13 mouse cellular contexts compared by ENCODE assay signal in the genomic region with DNA sequence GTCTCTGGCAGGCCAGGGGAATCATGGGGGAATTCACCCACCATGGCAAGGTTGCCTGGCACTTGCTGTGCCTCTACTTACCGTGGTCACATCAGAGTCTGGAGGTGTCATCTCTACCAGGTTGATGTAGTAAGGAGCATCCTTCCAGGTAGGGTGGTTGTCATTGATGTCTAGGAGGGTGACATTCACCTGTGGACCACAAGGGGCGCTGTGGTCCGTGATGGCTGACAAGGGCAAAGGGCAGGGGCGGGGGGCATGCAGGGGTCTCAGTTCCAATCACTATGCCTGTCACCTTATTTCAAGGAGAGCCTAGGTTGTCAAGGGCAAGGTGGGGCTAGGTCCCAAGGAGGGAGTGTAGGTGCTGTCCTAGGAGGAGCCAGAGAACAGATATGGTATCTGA. TPM values are rescaled to one million over a fixed set of nuclear protein-coding genes. Genes with fewer than 3 reads are reported as not detected.
DNase-seq lines count a peak whose midpoint lies in the region; ATAC-seq and TF ChIP-seq lines count a peak whose summit lies in the region.
"Had no signal": no experiment of that assay in that cellular context is flagged by ENCODE, and none has a peak within 500 bp of the region (broad histone marks: within the 10 kb centered on the region; RNA-seq: fewer than 3 reads in every experiment).

No protein-coding gene starts in this region.

- H3K27ac ChIP-seq in liver, adult 2 months (replicated peaks; ENCODE audit: insufficient read depth, low read depth, low read length), result no peak overlapping the region
- no peak overlapping the region for H3K27ac ChIP-seq in liver, embryonic 12.5 days
- no peak overlapping the region for H3K27ac ChIP-seq in ES-Bruce4 (ENCODE audit: insufficient read depth, low read length)
- H3K27ac ChIP-seq in limb, embryonic 11.5 days (replicated peaks; ENCODE audit: low read depth, low read length), result no peak overlapping the region
- H3K27ac ChIP-seq: heart, embryonic 10.5 days; hindbrain, embryonic 15.5 days; limb, embryonic 13.5 days had no signal

- H3K27me3 ChIP-seq in liver, adult 2 months (ENCODE audit: control insufficient read depth, insufficient read depth, low read length), result no peaks in the 10 kb centered on the region
- no peaks in the 10 kb centered on the region for H3K27me3 ChIP-seq in liver, embryonic 12.5 days (replicated peaks)
- H3K27me3 ChIP-seq in ES-Bruce4 (ENCODE audit: control insufficient read depth, insufficient read depth, low read length, poor library complexity, severe bottlenecking), result no peaks in the 10 kb centered on the region
- H3K27me3 ChIP-seq in limb, embryonic 11.5 days (ENCODE audit: control insufficient read depth, insufficient read depth, low read length), result no peaks in the 10 kb centered on the region
- H3K27me3 ChIP-seq: hindbrain, embryonic 15.5 days had no signal

- no peak for DNase-seq in liver, adult 2 months (ENCODE audit: extremely low read depth, low read depth, low spot score)
- peak; percentile 51 for DNase-seq in ZHBTc4 (ENCODE audit: low read depth, low spot score)
- peak; percentile 24 for DNase-seq in limb, embryonic 11.5 days (ENCODE audit: low spot score)
- no peak for DNase-seq in MN1 (ENCODE audit: low spot score)
- DNase-seq in adrenal gland, postnatal 25 days, result no peak
- DNase-seq: kidney, postnatal 36 days; right cerebral cortex, adult 18-20 months had no signal

- H3K36me3 ChIP-seq in liver, adult 2 months (ENCODE audit: control insufficient read depth, insufficient read depth, low read length), result no peaks in the 10 kb centered on the region
- no peaks in the 10 kb centered on the region for H3K36me3 ChIP-seq in liver, embryonic 12.5 days
- no peaks in the 10 kb centered on the region for H3K36me3 ChIP-seq in ES-Bruce4 (ENCODE audit: control insufficient read depth, insufficient read depth, low read length, poor library complexity, severe bottlenecking)
- H3K36me3 ChIP-seq in limb, embryonic 11.5 days (ENCODE audit: control insufficient read depth, insufficient read depth, low read length), result no peaks in the 10 kb centered on the region
- H3K36me3 ChIP-seq: heart, embryonic 10.5 days; hindbrain, embryonic 15.5 days; limb, embryonic 13.5 days had no signal

- 39% methylated on average over 4 of the region's 4 CpGs for WGBS in liver, adult 2 months
- WGBS in liver, embryonic 12.5 days (ENCODE audit: insufficient replicate concordance), result 20% methylated on average over 4 of the region's 4 CpGs
- 22% methylated on average over 4 of the region's 4 CpGs for WGBS in limb, embryonic 11.5 days

- H3K79me2 ChIP-seq in liver, adult 2 months (ENCODE audit: control insufficient read depth, insufficient read depth, low read length), result no peaks in the 10 kb centered on the region

- ATAC-seq in liver, embryonic 12.5 days, result no peak
- no peak for ATAC-seq in limb, embryonic 11.5 days (ENCODE audit: insufficient number of reproducible peaks, low FRiP score, low TSS enrichment, low read depth)

- TF ChIP-seq EP300 in ES-Bruce4 (IDR thresholded peaks at IDR 0.05; ENCODE audit: insufficient read depth, low read depth, low read length), result no peak

- H3K4me1 ChIP-seq in liver, adult 2 months (ENCODE audit: control insufficient read depth, insufficient read depth, low read length), result no peaks in the 10 kb centered on the region
- no peaks in the 10 kb centered on the region for H3K4me1 ChIP-seq in liver, embryonic 12.5 days
- no peaks in the 10 kb centered on the region for H3K4me1 ChIP-seq in ES-Bruce4 (ENCODE audit: control insufficient read depth, insufficient read depth, low read length)
- no peaks in the 10 kb centered on the region for H3K4me1 ChIP-seq in limb, embryonic 11.5 days (ENCODE audit: control insufficient read depth, insufficient read depth, low read length)
- H3K4me1 ChIP-seq: heart, embryonic 10.5 days; hindbrain, embryonic 15.5 days; limb, embryonic 13.5 days had no signal

- TF ChIP-seq POLR2A in liver, adult 2 months (IDR thresholded peaks at IDR 0.05; ENCODE audit: extremely low read depth, insufficient read depth, low read length), result no peak
- TF ChIP-seq POLR2A in ES-Bruce4 (IDR thresholded peaks at IDR 0.05; ENCODE audit: insufficient read depth, low read length), result no peak

- H3K4me2 ChIP-seq in liver, embryonic 12.5 days, result no peak overlapping the region
- no peak overlapping the region for H3K4me2 ChIP-seq in limb, embryonic 11.5 days (ENCODE audit: low read depth, severe bottlenecking)
- H3K4me2 ChIP-seq: hindbrain, embryonic 15.5 days; limb, embryonic 13.5 days had no signal

- TF ChIP-seq CTCF in liver, adult 2 months (IDR thresholded peaks at IDR 0.05; ENCODE audit: low read depth, low read length), result peak; percentile 58; the same call in 1 of the 2 replicates
- peak; percentile 80 for TF ChIP-seq CTCF in ES-Bruce4 (IDR thresholded peaks at IDR 0.05; ENCODE audit: low read depth, low read length)

- no peak overlapping the region for H3K4me3 ChIP-seq in liver, adult 2 months (ENCODE audit: insufficient read depth, low read depth, low read length)
- H3K4me3 ChIP-seq in liver, embryonic 12.5 days, result no peak overlapping the region
- H3K4me3 ChIP-seq in ES-Bruce4 (ENCODE audit: low read depth, low read length), result no peak overlapping the region
- H3K4me3 ChIP-seq in limb, embryonic 11.5 days (ENCODE audit: low read depth, low read length), result no peak overlapping the region
- H3K4me3 ChIP-seq: heart, embryonic 10.5 days; hindbrain, embryonic 15.5 days; limb, embryonic 13.5 days; megakaryocyte, embryonic 14.5 days had no signal

- H3K9ac ChIP-seq in liver, adult 2 months (ENCODE audit: low read depth, low read length), result no peak overlapping the region
- no peak overlapping the region for H3K9ac ChIP-seq in liver, embryonic 12.5 days
- no peak overlapping the region for H3K9ac ChIP-seq in ES-Bruce4 (ENCODE audit: low read depth, poor library complexity, severe bottlenecking)
- no peak overlapping the region for H3K9ac ChIP-seq in limb, embryonic 11.5 days (ENCODE audit: low read length)
- H3K9ac ChIP-seq: hindbrain, embryonic 15.5 days; limb, embryonic 13.5 days had no signal

- H3K9me3 ChIP-seq in liver, embryonic 12.5 days (replicated peaks), result no peaks in the 10 kb centered on the region
- no peaks in the 10 kb centered on the region for H3K9me3 ChIP-seq in ES-Bruce4 (replicated peaks; ENCODE audit: control insufficient read depth, insufficient read depth, low read length, poor library complexity, severe bottlenecking)
- no peaks in the 10 kb centered on the region for H3K9me3 ChIP-seq in limb, embryonic 11.5 days (ENCODE audit: control insufficient read depth, low read length)
- H3K9me3 ChIP-seq: heart, embryonic 10.5 days; hindbrain, embryonic 15.5 days; megakaryocyte, embryonic 14.5 days had no signal

RNA-seq across cellular contexts. Expression of gene Gm17455, which starts 20.1 kb away (rescaled TPM):
- total RNA-seq in liver, adult 2 months (2014; rRNA removed), result not detected in 2 replicates
- not detected in 2 replicates for polyA plus RNA-seq in liver, adult 2 months (2012; rRNA removed)
- polyA plus RNA-seq in liver, embryonic 12.5 days (2016; fragmentation: Nextera tagmentation; extraction: Ambion mirVana), result 0.57 TPM in 1 of 2 replicates, not detected in the other
- not detected in 2 replicates for polyA plus RNA-seq in ES-Bruce4 (2011; ENCODE audit: insufficient read depth, insufficient read length, low read depth, missing spikeins)
- polyA plus RNA-seq in limb, embryonic 11.5 days (2014; fragmentation: Nextera tagmentation; extraction: Ambion mirVana), result 1.5 and 2.0 TPM in 2 replicates
- not detected in 2 replicates for total RNA-seq in adrenal gland, postnatal 25 days (2021)

Comparison
In these comparisons a context has a peak if more than half of its experiments do, and no peak if none do; other contexts are left out.
1. DNase-seq: peak in ZHBTc4 (single experiment) and limb, embryonic 11.5 days (single experiment); none in liver, adult 2 months (single experiment), MN1 (single experiment) and adrenal gland, postnatal 25 days (single experiment).